Mouse (Mus musculus): ENCODE data around the gene Zbtb17.

- TF ChIP-seq CTCF (IDR thresholded peaks at IDR 0.05; ENCODE audit: low read depth) (no peak), EP300 (optimal IDR thresholded peaks at IDR 0.05) (no peak)
Observed at GRCm38 (mm10) chr4:141432666-141433065, 11.8 kb upstream of the Zbtb17 start.

Measured in stomach, postnatal 0 days (tissue).